Mouse (Mus musculus): ENCODE data around the gene Cyp2d22. TPM values are rescaled to one million over a fixed set of nuclear protein-coding genes. Genes with fewer than 3 reads are reported as not detected.

Cyp2d22 gene
- 5.4 and 5.8 TPM in 2 replicates for polyA plus RNA-seq (2012; rRNA removed)

GRCm38 (mm10) chr15:82379871-82380713, at the start of gene Cyp2d22:
Gene Cyp2d22 (minus strand): TSS chr15:82380260.
- peak; percentile 53 for DNase-seq (ENCODE audit: low read depth)
- TF ChIP-seq POLR2A (IDR thresholded peaks at IDR 0.05; ENCODE audit: borderline replicate concordance, extremely low read depth, insufficient read depth, insufficient read length, poor library complexity, severe bottlenecking), result no peak
- no peak for TF ChIP-seq CTCF (IDR thresholded peaks at IDR 0.05; ENCODE audit: borderline replicate concordance, extremely low read depth, insufficient read depth, insufficient read length)

- TF ChIP-seq POLR2A (IDR thresholded peaks at IDR 0.05; ENCODE audit: borderline replicate concordance, extremely low read depth, insufficient read depth, insufficient read length, poor library complexity, severe bottlenecking) (no peak), CTCF (IDR thresholded peaks at IDR 0.05; ENCODE audit: borderline replicate concordance, extremely low read depth, insufficient read depth, insufficient read length) (no peak)
- DNase-seq (ENCODE audit: low read depth), result no peak
Measured at GRCm38 (mm10) chr15:82423471-82423870, 43.4 kb upstream of the Cyp2d22 start.

- TF ChIP-seq CTCF (IDR thresholded peaks at IDR 0.05; ENCODE audit: borderline replicate concordance, extremely low read depth, insufficient read depth, insufficient read length), result no peak
- TF ChIP-seq POLR2A (IDR thresholded peaks at IDR 0.05; ENCODE audit: borderline replicate concordance, extremely low read depth, insufficient read depth, insufficient read length, poor library complexity, severe bottlenecking), result no peak
- DNase-seq (ENCODE audit: low read depth), result no peak
Measured at GRCm38 (mm10) chr15:82422935-82423334, 42.9 kb upstream of the Cyp2d22 start.

- TF ChIP-seq POLR2A (IDR thresholded peaks at IDR 0.05; ENCODE audit: borderline replicate concordance, extremely low read depth, insufficient read depth, insufficient read length, poor library complexity, severe bottlenecking) (no peak), CTCF (IDR thresholded peaks at IDR 0.05; ENCODE audit: borderline replicate concordance, extremely low read depth, insufficient read depth, insufficient read length) (no peak)
- no peak for DNase-seq (ENCODE audit: low read depth)
Measured at GRCm38 (mm10) chr15:82418616-82419015, 38.6 kb upstream of the Cyp2d22 start.

GRCm38 (mm10) chr15:82416797-82417789, 37.0 kb upstream of the Cyp2d22 start:
- TF ChIP-seq CTCF (IDR thresholded peaks at IDR 0.05; ENCODE audit: borderline replicate concordance, extremely low read depth, insufficient read depth, insufficient read length), result peak; percentile 74
- TF ChIP-seq POLR2A (IDR thresholded peaks at IDR 0.05; ENCODE audit: borderline replicate concordance, extremely low read depth, insufficient read depth, insufficient read length, poor library complexity, severe bottlenecking), result no peak

GRCm38 (mm10) chr15:82407536-82407935, 27.5 kb upstream of the Cyp2d22 start:
- TF ChIP-seq POLR2A (IDR thresholded peaks at IDR 0.05; ENCODE audit: borderline replicate concordance, extremely low read depth, insufficient read depth, insufficient read length, poor library complexity, severe bottlenecking) (no peak), CTCF (IDR thresholded peaks at IDR 0.05; ENCODE audit: borderline replicate concordance, extremely low read depth, insufficient read depth, insufficient read length) (no peak)
- DNase-seq (ENCODE audit: low read depth), result no peak

More at GRCm38 (mm10) chr15:82416797-82417789, 37.0 kb upstream of the Cyp2d22 start:
- peak; percentile 84 for DNase-seq (ENCODE audit: low read depth)

- DNase-seq (ENCODE audit: low read depth), result no peak
- no peak for TF ChIP-seq POLR2A (IDR thresholded peaks at IDR 0.05; ENCODE audit: borderline replicate concordance, extremely low read depth, insufficient read depth, insufficient read length, poor library complexity, severe bottlenecking)
- no peak for TF ChIP-seq CTCF (IDR thresholded peaks at IDR 0.05; ENCODE audit: borderline replicate concordance, extremely low read depth, insufficient read depth, insufficient read length)
Measured at GRCm38 (mm10) chr15:82406981-82407380, 26.9 kb upstream of the Cyp2d22 start, which contains the start of gene Cyp2d10. Gene Cyp2d10 (minus strand): TSS chr15:82407195.

GRCm38 (mm10) chr15:82404163-82404562, 24.1 kb upstream of the Cyp2d22 start:
- no peak for DNase-seq (ENCODE audit: low read depth)
- no peak for TF ChIP-seq POLR2A (IDR thresholded peaks at IDR 0.05; ENCODE audit: borderline replicate concordance, extremely low read depth, insufficient read depth, insufficient read length, poor library complexity, severe bottlenecking)

GRCm38 (mm10) chr15:82403606-82404005, 23.5 kb upstream of the Cyp2d22 start:
- TF ChIP-seq POLR2A (IDR thresholded peaks at IDR 0.05; ENCODE audit: borderline replicate concordance, extremely low read depth, insufficient read depth, insufficient read length, poor library complexity, severe bottlenecking) (no peak), CTCF (IDR thresholded peaks at IDR 0.05; ENCODE audit: borderline replicate concordance, extremely low read depth, insufficient read depth, insufficient read length) (no peak)
- DNase-seq (ENCODE audit: low read depth), result no peak

GRCm38 (mm10) chr15:82402741-82403140, 22.7 kb upstream of the Cyp2d22 start:
- DNase-seq (ENCODE audit: low read depth), result no peak
- TF ChIP-seq CTCF (IDR thresholded peaks at IDR 0.05; ENCODE audit: borderline replicate concordance, extremely low read depth, insufficient read depth, insufficient read length), result no peak
- no peak for TF ChIP-seq POLR2A (IDR thresholded peaks at IDR 0.05; ENCODE audit: borderline replicate concordance, extremely low read depth, insufficient read depth, insufficient read length, poor library complexity, severe bottlenecking)

GRCm38 (mm10) chr15:82402106-82402505, 22.0 kb upstream of the Cyp2d22 start:
- no peak for DNase-seq (ENCODE audit: low read depth)
- TF ChIP-seq CTCF (IDR thresholded peaks at IDR 0.05; ENCODE audit: borderline replicate concordance, extremely low read depth, insufficient read depth, insufficient read length) (no peak), POLR2A (IDR thresholded peaks at IDR 0.05; ENCODE audit: borderline replicate concordance, extremely low read depth, insufficient read depth, insufficient read length, poor library complexity, severe bottlenecking) (no peak)

Data from brain, embryonic 14.5 days (tissue).